Mouse (Mus musculus) gastrocnemius, adult 2 months (tissue): Measurements from ENCODE around the gene Ciao2b. TPM values are rescaled to one million over a fixed set of nuclear protein-coding genes. Genes with fewer than 3 reads are reported as not detected.

ENCODE experiments used
- DNase-seq: peaks from one replicate; pipeline ENCODE4 v3.0.0; 2022
- H3K27ac ChIP-seq: fragments of 200-600 bp; 2 replicates; pipeline ENCODE4 v1.8.1; 2022; ENCODE audit warnings: mild to moderate bottlenecking
- H3K4me3 ChIP-seq: fragments of 200-600 bp; 2 replicates; pipeline ENCODE4 v1.8.1; 2022; ENCODE audit warnings: mild to moderate bottlenecking, moderate library complexity
- CTCF ChIP-seq: fragments of 200-600 bp; IDR thresholded peaks from 2 replicates; pipeline ENCODE4 v1.8.1; 2022; ENCODE audit warnings: antibody characterized with exemption, mild to moderate bottlenecking, moderate library complexity
- intact Hi-C: fragments of 180-260 bp; cut with DNase I; formaldehyde crosslinking; loops from one replicate; pipeline ENCODE4 v1.15.1; 2025
- total RNA-seq, 2 experiments: library from RNA; stranded (reverse); gene quantifications; 2 replicates each; pipeline ENCODE4 v1.2.3; 2021

Gene Ciao2b
- total RNA-seq, 2 experiments from 2014 or later = 33.8 to 42.3 TPM

- Histone ChIP-seq H3K27ac (peak overlapping the region; percentile 78), H3K4me3 (peak overlapping the region; percentile 71)
- no peak for TF ChIP-seq CTCF
- DNase-seq = peak; percentile 27
- intact Hi-C loops = no loop called here
Observed at GRCm38 (mm10) chr8:104631975-104632374, 9.8 kb downstream of the Ciao2b start.

GRCm38 (mm10) chr8:104630981-104631663, 10.6 kb downstream of the Ciao2b start, which contains the start of gene Rrad:
Gene Rrad (minus strand): TSS chr8:104631327.
- Histone ChIP-seq H3K27ac (peak within 1 kb of the TSS; percentile 78), H3K4me3 (peak within 1 kb of the TSS; percentile 71)
- intact Hi-C loops = no loop called here
- TF ChIP-seq CTCF = no peak
- DNase-seq = peak; percentile 65

- Histone ChIP-seq H3K27ac (peak overlapping the region; percentile 75), H3K4me3 (peak overlapping the region; percentile 71)
- peak; percentile 63 for DNase-seq
- peak; percentile 21 for TF ChIP-seq CTCF
- intact Hi-C loops = no loop called here
Observed at GRCm38 (mm10) chr8:104630574-104630973, 11.2 kb downstream of the Ciao2b start.

GRCm38 (mm10) chr8:104630111-104630479, 11.7 kb downstream of the Ciao2b start:
- Histone ChIP-seq H3K27ac (peak overlapping the region; percentile 75), H3K4me3 (peak overlapping the region; percentile 71)
- DNase-seq = no peak
- intact Hi-C loops = no loop called here
- no peak for TF ChIP-seq CTCF

- peak; percentile 69 for DNase-seq
- Histone ChIP-seq H3K27ac (peak overlapping the region; percentile 75), H3K4me3 (peak overlapping the region; percentile 71)
- intact Hi-C loops = no loop called here
- TF ChIP-seq CTCF = no peak
Observed at GRCm38 (mm10) chr8:104629306-104630110, 12.3 kb downstream of the Ciao2b start.

GRCm38 (mm10) chr8:104628402-104628801, 13.4 kb downstream of the Ciao2b start:
- Histone ChIP-seq H3K27ac (peak overlapping the region; percentile 75), H3K4me3 (no peak overlapping the region)
- TF ChIP-seq CTCF = no peak
- intact Hi-C loops = no loop called here
- no peak for DNase-seq

- DNase-seq = no peak
- no peak for TF ChIP-seq CTCF
- Histone ChIP-seq H3K27ac (no peak overlapping the region), H3K4me3 (no peak overlapping the region)
- intact Hi-C loops = no loop called here
Observed at GRCm38 (mm10) chr8:104627065-104627740, 14.6 kb downstream of the Ciao2b start.

GRCm38 (mm10) chr8:104624161-104624560, 17.6 kb downstream of the Ciao2b start, which contains the start of gene Cdh16:
Gene Cdh16 (minus strand): TSS chr8:104624396.
- no peak for TF ChIP-seq CTCF
- Histone ChIP-seq H3K4me3 (no peak within 1 kb of the TSS), H3K27ac (no peak within 1 kb of the TSS)
- intact Hi-C loops = no loop called here
- DNase-seq = no peak

GRCm38 (mm10) chr8:104620765-104621164, 21.0 kb downstream of the Ciao2b start:
- H3K27ac ChIP-seq = no peak overlapping the region
- TF ChIP-seq CTCF = no peak
- no peak for DNase-seq
- H3K4me3 ChIP-seq = no peak overlapping the region
- intact Hi-C loops = no loop called here

GRCm38 (mm10) chr8:104613119-104613518, 28.6 kb downstream of the Ciao2b start:
- no peak for TF ChIP-seq CTCF
- peak; percentile 65 for DNase-seq
- Histone ChIP-seq H3K4me3 (no peak overlapping the region), H3K27ac (peak overlapping the region; percentile 51)
- intact Hi-C loops = no loop called here

- intact Hi-C loops = no loop called here
- H3K4me3 ChIP-seq = no peak overlapping the region
- TF ChIP-seq CTCF = no peak
- no peak for DNase-seq
- peak overlapping the region; percentile 68 for H3K27ac ChIP-seq
Observed at GRCm38 (mm10) chr8:104611613-104612012, 30.2 kb downstream of the Ciao2b start.

- DNase-seq = peak; percentile 56
- H3K27ac ChIP-seq = peak overlapping the region; percentile 68
- intact Hi-C loops = no loop called here
- H3K4me3 ChIP-seq = no peak overlapping the region
- no peak for TF ChIP-seq CTCF
Observed at GRCm38 (mm10) chr8:104610185-104610766, 31.5 kb downstream of the Ciao2b start.

- peak; percentile 87 for DNase-seq
- H3K4me3 ChIP-seq = no peak overlapping the region
- intact Hi-C loops = no loop called here
- TF ChIP-seq CTCF = no peak
- peak overlapping the region; percentile 68 for H3K27ac ChIP-seq
Observed at GRCm38 (mm10) chr8:104609222-104609621, 32.5 kb downstream of the Ciao2b start.
